Mouse (Mus musculus): Measurements from ENCODE around the gene 5031439G07Rik.
"Not testable (repeated sequence)": the region's sequence is repeated elsewhere in the genome, so short reads cannot be mapped to it uniquely, and the experiment has no call there.

The 5031439G07Rik gene

GRCm38 (mm10) chr15:84958331-84958730, 30.0 kb downstream of the 5031439G07Rik start:
- in situ Hi-C loops (cut with MboI; ENCODE audit: low sequenced_read_pairs) = no loop called here

- in situ Hi-C loops (cut with MboI; ENCODE audit: low sequenced_read_pairs) = no loop called here
These were observed 30.5 kb downstream of the 5031439G07Rik start for GRCm38 (mm10) chr15:84957851-84958250.

GRCm38 (mm10) chr15:84953259-84953658, 35.1 kb downstream of the 5031439G07Rik start:
- in situ Hi-C loops (cut with MboI; ENCODE audit: low sequenced_read_pairs) = no loop called here

GRCm38 (mm10) chr15:84950053-84950452, 38.3 kb downstream of the 5031439G07Rik start:
- in situ Hi-C loops (cut with MboI; ENCODE audit: low sequenced_read_pairs) = no loop called here

GRCm38 (mm10) chr15:84948990-84949389, 39.4 kb downstream of the 5031439G07Rik start:
- in situ Hi-C loops (cut with MboI; ENCODE audit: low sequenced_read_pairs) = no loop called here

GRCm38 (mm10) chr15:84944319-84944718, 44.0 kb downstream of the 5031439G07Rik start:
- in situ Hi-C loops (cut with MboI; ENCODE audit: low sequenced_read_pairs) = no loop called here

GRCm38 (mm10) chr15:84942647-84943285, 45.6 kb downstream of the 5031439G07Rik start:
- in situ Hi-C loops (cut with MboI; ENCODE audit: low sequenced_read_pairs) = no loop called here

- in situ Hi-C loops (cut with MboI; ENCODE audit: low sequenced_read_pairs) = no loop called here
These were observed 48.2 kb downstream of the 5031439G07Rik start for GRCm38 (mm10) chr15:84940102-84940501.

- in situ Hi-C loops (cut with MboI; ENCODE audit: low sequenced_read_pairs) = no loop called here
These were observed 53.5 kb downstream of the 5031439G07Rik start for GRCm38 (mm10) chr15:84934901-84935300.

GRCm38 (mm10) chr15:84932351-84932750, 56.0 kb downstream of the 5031439G07Rik start:
- in situ Hi-C loops (cut with MboI; ENCODE audit: low sequenced_read_pairs) = no loop called here

GRCm38 (mm10) chr15:84925495-84926018, 62.8 kb downstream of the 5031439G07Rik start:
- in situ Hi-C loops (cut with MboI; ENCODE audit: low sequenced_read_pairs) = no loop called here

GRCm38 (mm10) chr15:84924781-84925315, 63.5 kb downstream of the 5031439G07Rik start:
- in situ Hi-C loops (cut with MboI; ENCODE audit: low sequenced_read_pairs) = no loop called here

GRCm38 (mm10) chr15:84923508-84924181, 64.7 kb downstream of the 5031439G07Rik start:
- in situ Hi-C loops (cut with MboI; ENCODE audit: low sequenced_read_pairs) = no loop called here

- in situ Hi-C loops (cut with MboI; ENCODE audit: low sequenced_read_pairs) = no loop called here
These were observed 65.4 kb downstream of the 5031439G07Rik start, which contains the start of gene Nup50 for GRCm38 (mm10) chr15:84922884-84923507. Gene Nup50, plus strand, starts transcription at chr15:84923411.

- in situ Hi-C loops (cut with MboI; ENCODE audit: low sequenced_read_pairs) = no loop called here
These were observed 68.4 kb downstream of the 5031439G07Rik start, which contains the start of gene Gm29666 for GRCm38 (mm10) chr15:84919938-84920337. Gene Gm29666, minus strand, starts transcription at chr15:84920038.

GRCm38 (mm10) chr15:84913201-84913600, 75.2 kb downstream of the 5031439G07Rik start:
- in situ Hi-C loops (cut with MboI; ENCODE audit: low sequenced_read_pairs) = no loop called here

- in situ Hi-C loops (cut with MboI; ENCODE audit: low sequenced_read_pairs) = no loop called here
These were observed 84.4 kb downstream of the 5031439G07Rik start for GRCm38 (mm10) chr15:84903843-84904385.

- in situ Hi-C loops (cut with MboI; ENCODE audit: low sequenced_read_pairs) = no loop called here
These were observed 90.3 kb downstream of the 5031439G07Rik start for GRCm38 (mm10) chr15:84898077-84898476.

GRCm38 (mm10) chr15:84896664-84897063, 91.7 kb downstream of the 5031439G07Rik start:
- in situ Hi-C loops (cut with MboI; ENCODE audit: low sequenced_read_pairs) = no loop called here

GRCm38 (mm10) chr15:84896216-84896615, 92.1 kb downstream of the 5031439G07Rik start:
- in situ Hi-C loops (cut with MboI; ENCODE audit: low sequenced_read_pairs) = not testable (repeated sequence)

Data from CH12F3 (cell line).